Mouse (Mus musculus): ENCODE results near the gene Mdfic.

Mdfic gene

GRCm38 (mm10) chr6:15742591-15743149 is 22.2 kb downstream of the Mdfic start:
- DNase-seq (ENCODE audit: low spot score): no peak

- no peak for DNase-seq (ENCODE audit: low spot score)
Observed at GRCm38 (mm10) chr6:15743291-15743792, 22.9 kb downstream of the Mdfic start.

DNA sequence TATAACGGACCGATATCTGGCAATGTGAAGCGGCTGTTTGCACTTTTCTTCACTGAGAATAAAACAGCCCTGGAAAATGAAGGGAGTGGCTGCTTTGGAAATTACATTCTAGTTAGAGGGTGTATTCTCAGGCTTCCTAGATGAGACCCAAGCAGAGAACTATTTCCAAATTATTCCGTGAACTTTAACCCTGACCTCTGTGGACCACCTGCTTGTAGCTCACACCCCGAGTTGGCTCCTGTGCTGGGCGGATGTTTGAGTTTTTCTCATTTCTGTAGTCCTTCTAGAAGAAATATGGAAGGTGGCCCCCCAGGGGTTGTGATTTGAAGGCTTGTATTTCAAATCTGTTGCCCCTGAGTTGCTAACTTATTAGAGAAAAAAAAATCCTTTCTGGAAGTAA is 23.3 kb downstream of the Mdfic start:
- DNase-seq (ENCODE audit: low spot score): no peak

DNA sequence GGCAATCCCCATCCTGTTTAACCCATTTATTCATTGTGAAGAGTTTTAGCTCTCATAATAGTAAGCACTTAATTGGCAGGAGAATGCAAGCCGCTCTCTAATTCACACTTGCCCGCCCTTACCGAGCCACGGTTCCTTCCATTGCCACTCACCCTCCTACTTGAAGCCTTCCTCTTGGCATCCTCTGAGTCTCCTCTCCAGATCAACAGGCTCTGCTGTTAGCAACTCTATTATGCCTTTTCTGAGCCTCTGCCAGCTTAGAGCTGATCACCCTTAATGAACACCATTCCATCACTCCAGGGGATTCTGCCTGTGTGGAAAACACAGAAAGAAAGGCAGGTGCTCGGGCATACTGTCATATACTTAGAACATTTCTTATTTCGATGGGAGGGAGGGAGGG is 24.9 kb downstream of the Mdfic start:
- DNase-seq (ENCODE audit: low spot score): no peak

- DNase-seq (ENCODE audit: low spot score): no peak
Observed at GRCm38 (mm10) chr6:15745891-15746290, 25.4 kb downstream of the Mdfic start.

GRCm38 (mm10) chr6:15747396-15748155 is 27.1 kb downstream of the Mdfic start:
- no peak for DNase-seq (ENCODE audit: low spot score)

DNA sequence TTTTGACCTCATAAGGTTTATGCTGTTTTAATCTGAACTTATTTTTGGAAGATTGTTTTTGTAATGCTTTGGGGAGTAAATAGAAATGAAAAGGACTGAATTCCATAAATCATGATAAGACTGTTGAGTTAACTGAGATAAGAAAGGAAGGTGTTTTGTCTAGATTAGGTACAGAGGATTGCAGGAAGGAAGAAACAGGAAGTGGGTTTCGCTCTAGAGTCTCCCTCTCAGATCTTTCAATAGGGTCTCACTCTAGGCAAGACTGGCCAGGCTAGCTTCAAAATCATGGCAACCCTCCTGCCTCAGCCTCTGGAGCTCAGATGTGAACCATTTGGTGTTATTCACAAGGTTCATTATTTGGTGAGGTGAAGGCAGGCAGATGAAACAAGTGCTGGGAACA is 27.8 kb downstream of the Mdfic start:
- DNase-seq (ENCODE audit: low spot score): no peak

DNA sequence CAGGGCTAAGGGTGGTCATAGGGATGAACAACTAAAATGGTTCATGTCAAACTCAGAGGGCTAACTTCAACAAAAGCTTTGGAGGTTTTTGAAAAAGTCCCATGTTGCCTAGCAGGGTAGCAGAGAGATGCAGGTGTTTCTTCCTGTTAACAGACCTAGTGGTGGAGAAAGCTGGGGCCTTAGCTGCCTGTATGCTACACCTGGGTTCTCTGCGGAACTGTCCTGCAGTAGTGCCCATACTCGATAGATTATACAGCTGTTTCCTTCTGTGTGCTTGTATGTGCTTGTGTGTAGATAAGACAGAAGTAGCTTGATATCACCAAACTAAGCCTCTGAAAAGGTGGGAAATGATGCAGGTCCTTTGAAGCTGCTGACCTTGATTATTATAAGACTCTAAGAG is 28.5 kb downstream of the Mdfic start:
- DNase-seq (ENCODE audit: low spot score): no peak

GRCm38 (mm10) chr6:15750101-15750500 is 29.6 kb downstream of the Mdfic start:
- no peak for DNase-seq (ENCODE audit: low spot score)

DNA sequence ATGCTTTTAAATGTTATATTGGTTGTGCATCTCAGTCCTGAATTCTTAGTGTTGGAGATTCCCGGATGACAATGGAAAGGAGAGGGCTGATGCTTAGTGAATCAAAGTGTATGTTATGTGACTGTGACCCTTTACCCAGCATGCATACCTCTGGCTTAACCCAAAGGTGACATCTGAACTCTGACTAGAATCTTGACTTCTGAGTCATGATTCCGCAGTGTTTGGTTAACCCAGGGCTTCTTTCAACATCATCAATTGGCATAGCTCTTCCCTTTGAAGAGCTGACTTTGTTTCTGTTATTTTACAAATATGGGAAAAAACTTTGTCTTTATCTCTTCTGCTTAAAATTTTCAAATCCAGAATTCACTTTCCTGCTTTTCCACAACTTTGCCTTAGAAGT is 30.9 kb downstream of the Mdfic start:
- DNase-seq (ENCODE audit: low spot score): no peak

- no peak for DNase-seq (ENCODE audit: low spot score)
Observed at GRCm38 (mm10) chr6:15752160-15752559, 31.7 kb downstream of the Mdfic start.

DNA sequence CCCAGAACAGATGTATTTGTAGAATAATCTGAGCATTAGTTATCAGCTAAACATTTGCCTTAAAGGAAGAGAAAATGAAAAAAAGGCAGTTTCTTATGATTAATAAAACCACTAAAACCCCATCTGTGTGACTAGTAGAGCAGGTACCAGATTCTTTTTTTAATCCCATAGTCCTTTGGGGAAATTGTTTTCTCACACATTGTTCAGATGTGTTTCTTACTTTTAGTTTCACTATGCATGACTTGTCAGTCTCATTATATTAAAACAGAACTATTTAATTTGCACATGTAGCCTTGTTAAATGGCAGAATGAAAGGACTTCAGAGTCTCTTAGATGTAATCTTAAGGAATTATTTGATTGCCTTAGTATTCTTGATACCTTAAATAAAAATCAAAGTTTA is 32.7 kb downstream of the Mdfic start:
- no peak for DNase-seq (ENCODE audit: low spot score)

DNA sequence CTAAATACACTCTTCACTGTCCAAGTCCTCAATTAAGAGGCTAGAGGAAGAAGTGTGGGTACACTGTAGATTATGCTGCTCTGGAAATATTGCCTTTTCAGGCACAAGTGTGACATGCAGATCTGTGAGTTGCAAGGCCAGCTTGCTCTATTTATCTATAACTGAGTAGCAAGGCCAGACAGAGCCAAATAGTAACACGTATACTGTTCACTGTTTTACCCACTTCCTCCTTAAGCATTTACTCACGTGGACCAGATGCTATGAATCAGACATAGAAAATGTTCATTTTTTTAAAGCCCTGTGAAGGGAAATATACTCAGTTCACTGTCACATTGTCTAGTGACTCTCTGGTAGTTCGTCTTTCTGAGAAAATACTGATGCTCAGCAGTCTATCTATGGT is 37.9 kb downstream of the Mdfic start:
- DNase-seq (ENCODE audit: low spot score): no peak

DNA sequence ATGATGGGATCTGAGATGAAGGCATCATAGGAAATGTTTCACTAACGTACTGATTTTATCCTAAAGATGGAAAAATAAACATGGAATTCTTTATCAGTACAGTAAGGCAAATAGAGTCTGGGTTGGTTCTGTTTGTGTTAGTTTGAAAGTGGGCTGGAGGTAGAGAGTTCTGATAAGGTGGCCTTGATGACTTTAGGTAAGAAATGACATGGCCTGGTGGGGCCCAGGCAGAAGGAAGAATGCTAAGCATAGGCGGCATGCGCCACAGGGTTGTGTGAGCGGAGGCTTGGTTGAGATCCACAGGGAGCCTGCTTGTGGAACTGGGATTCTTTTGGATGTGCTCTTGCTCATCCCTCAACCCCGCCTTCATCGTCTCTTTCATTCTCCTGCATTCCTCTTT is 40.3 kb downstream of the Mdfic start:
- no peak for DNase-seq (ENCODE audit: low spot score)

- no peak for DNase-seq (ENCODE audit: low spot score)
Observed at GRCm38 (mm10) chr6:15764039-15764438, 43.6 kb downstream of the Mdfic start.

DNA sequence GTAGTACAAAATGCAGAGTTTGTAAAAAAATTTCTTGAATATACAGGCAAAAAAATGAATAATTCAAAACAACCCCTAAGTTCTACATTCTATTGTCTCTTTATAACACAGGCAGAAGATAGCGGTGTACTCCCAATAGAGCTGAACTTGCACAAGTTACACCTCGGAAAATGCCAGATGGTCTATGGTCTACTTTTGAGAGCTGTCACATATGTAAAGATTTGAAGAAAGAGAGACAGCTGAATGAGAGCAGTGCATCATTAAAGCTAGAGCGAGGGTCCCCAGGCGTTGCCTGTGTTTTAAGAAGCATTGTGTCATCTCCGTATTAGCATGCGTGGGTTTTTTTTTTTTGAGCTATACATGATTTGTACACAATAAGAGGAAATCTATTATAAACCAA is 47.0 kb downstream of the Mdfic start:
- no peak for DNase-seq (ENCODE audit: low spot score)

- DNase-seq (ENCODE audit: low spot score): no peak
Observed at GRCm38 (mm10) chr6:15770128-15770527, 49.7 kb downstream of the Mdfic start.

DNA sequence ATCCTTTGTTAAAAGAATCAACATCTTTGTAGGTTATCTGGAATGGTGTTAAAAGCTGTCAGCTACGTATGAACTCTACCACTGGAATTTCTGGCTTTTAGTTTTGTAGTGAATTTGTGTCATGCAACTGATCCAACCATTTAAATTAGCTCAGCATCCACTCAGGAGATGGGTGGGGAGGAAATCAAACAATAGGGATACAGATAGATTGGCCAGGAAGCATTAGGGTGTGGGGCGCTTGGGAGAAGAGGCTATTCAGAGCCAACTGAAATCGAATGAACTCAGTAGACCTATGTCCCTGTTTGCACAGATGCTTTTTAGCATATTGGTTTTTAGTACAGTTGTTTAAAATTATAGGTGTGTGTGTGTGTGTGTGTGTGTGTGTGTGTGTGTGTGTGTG is 56.6 kb downstream of the Mdfic start:
- DNase-seq (ENCODE audit: low spot score): no peak

GRCm38 (mm10) chr6:15780127-15780526 is 59.7 kb downstream of the Mdfic start:
- no peak for DNase-seq (ENCODE audit: low spot score)

DNA sequence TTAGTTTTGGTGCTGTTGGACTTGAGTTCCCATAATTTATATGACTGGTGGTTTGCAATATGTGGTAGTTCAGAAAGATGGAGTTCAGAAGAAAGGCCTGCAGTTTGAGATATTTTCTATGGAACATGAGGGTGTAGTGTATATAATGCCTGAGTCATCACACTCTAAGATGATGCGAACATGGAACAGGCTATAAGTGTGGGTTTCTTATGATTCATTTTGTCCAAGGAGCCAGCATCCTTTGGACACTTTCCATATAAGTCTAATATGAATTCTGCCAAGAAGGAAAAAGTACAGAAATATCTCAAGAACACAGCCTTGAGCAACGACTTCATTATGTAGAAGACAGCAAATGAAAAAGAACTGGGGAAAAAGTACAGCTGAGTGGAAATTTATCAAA is 60.2 kb downstream of the Mdfic start:
- DNase-seq (ENCODE audit: low spot score): no peak

DNA sequence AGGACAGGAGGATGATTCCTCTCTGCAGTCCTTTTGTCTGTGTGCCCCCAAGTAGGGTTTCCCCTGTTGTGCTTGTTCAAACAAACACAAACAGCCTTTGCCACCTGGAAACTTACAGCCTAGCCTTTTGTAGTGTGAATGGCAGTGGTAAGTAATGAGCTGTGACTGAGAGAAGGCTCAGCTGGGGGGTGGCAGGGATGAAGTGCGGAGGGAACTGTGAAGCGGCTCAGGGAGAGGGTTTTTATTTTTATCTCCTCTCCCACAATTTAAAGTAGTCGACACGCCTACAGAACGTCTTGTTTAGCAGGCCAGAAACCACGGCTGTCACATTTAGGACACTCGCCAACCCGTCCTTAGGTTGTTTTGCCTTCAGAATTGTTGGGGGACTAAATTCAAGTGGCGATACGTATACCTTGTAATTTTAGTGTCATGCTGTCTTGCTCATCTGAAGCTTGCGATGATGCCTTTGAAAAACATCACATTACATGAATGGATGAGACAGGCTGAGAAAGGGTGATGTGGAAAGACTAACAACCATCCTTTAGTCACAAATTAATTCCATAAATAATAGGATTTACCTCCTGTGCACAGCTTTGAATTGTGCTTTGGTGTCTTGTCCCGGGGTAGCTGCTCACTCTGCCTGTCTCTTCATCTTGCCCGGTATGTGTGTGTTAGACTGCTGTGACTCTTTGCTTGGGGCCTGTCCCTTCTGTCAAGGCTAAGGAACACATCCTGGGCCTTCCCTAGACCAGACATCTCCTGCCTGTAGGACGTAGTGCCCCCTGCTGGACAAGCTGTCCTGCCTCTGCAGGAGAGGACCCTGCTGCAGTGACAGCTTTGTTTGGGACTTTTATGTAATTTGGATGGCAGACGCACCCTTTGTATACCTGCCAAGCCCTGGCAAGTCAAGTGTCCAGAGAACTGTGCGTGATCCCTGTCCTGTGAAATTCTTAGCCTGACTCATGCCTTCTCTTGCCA is 69.4 kb downstream of the Mdfic start:
- DNase-seq (ENCODE audit: low spot score): peak; percentile 26

GRCm38 (mm10) chr6:15792680-15793601 is 72.5 kb downstream of the Mdfic start:
- DNase-seq (ENCODE audit: low spot score): no peak

All from left cerebral cortex, adult 11 months (tissue).